Mouse (Mus musculus) left cerebral cortex, adult 11 months (tissue): Measurements from ENCODE around the gene Swt1.
"Not testable (repeated sequence)": the region's sequence is repeated elsewhere in the genome, so short reads cannot be mapped to it uniquely, and the experiment has no call there.

ENCODE experiments used
- DNase-seq: peaks from one replicate; pipeline ENCODE4 v3.0.0; 2022; ENCODE audit warnings: low spot score

Gene Swt1

GRCm38 (mm10) chr1:151366944-151367605, 61.2 kb downstream of the Swt1 start:
- DNase-seq = no peak

DNA sequence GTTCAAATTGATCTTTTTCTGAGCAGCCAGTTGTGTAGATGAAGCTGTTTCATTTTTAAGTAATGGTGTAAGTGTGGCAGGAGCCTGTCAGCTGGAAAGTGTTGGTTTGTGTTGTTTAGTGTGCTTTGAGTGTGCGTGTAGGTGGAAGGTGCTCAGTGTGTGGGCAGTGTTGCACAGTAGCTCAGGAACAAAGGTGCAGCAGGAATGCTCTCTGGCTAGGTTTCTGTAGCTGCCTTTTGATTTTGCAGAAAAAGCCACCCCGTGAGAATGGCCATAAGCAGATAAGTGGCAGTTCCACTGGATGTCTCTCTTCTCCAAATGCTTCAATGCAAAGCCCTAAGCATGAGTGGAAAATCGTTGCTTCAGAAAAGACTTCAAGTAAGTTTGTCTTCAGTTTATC, 68.9 kb downstream of the Swt1 start:
- DNase-seq = no peak

GRCm38 (mm10) chr1:151355994-151356393, 72.3 kb downstream of the Swt1 start:
- no peak for DNase-seq

GRCm38 (mm10) chr1:151352911-151353310, 75.3 kb downstream of the Swt1 start:
- no peak for DNase-seq

- not testable (repeated sequence) for DNase-seq
These were observed 80.0 kb downstream of the Swt1 start for GRCm38 (mm10) chr1:151348293-151348692.

- DNase-seq = no peak
These were observed 81.6 kb downstream of the Swt1 start for GRCm38 (mm10) chr1:151346681-151347127.

DNA sequence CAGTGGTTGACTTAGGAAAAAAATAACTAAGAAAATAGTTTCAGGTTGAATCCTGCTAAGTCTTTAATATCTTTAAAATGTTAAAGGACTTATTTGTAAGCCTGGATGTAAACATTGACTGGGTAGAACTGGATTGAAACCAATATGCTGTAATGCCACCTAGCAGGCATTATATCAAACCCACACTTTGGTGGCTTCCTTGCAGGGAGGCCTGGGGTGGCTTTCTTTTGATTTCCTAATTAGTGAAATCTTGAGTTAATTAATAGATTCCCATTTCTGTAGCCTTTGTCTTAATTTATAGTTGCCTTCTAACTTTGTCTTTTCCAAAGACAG, 82.4 kb downstream of the Swt1 start:
- no peak for DNase-seq

- DNase-seq = peak; percentile 88
These were observed 83.0 kb downstream of the Swt1 start for GRCm38 (mm10) chr1:151345109-151345862.

- peak; percentile 95 for DNase-seq
These were observed 83.8 kb downstream of the Swt1 start, which contains the start of gene Ivns1abp for GRCm38 (mm10) chr1:151344283-151345108. Ivns1abp (plus strand) TSS chr1:151344477.

GRCm38 (mm10) chr1:151343571-151344282, 84.5 kb downstream of the Swt1 start:
- no peak for DNase-seq

DNA sequence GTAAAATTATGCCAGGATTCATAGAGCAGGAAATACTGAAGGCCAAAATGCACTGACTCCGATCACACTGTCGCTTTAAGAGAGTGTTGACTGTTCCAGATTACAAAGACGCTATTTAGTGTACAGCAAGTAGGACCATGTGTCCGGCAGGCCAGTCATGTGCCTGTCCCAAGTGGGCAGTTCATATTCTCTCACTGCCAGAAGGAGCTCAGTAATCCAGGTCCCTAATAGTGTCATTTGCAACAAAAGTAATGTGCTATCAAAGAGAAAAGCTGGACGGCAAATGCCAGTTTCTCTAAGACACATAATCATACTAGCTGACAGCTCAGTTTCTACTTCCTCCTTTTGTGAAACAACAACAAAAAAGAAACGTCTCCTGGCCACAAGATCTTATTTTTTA, 85.3 kb downstream of the Swt1 start:
- DNase-seq = no peak

DNA sequence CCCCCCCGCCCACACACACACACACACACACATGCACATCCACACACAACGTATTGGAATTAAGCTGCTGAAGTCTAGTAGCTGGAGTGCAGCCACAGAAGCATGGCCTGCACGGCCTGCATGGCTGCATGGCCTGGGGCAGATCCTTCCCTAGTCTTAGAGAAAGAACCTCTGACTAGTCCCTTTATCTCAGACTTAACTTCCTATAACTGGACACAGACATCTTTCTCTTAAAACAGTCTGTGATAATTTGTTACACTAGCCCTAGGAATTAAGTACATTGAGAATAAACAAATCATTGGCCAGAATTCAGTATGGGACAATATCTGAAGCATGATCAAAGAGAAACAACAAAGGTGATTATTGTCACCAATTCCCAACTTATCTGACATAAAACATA, 85.9 kb downstream of the Swt1 start:
- DNase-seq = no peak

DNA sequence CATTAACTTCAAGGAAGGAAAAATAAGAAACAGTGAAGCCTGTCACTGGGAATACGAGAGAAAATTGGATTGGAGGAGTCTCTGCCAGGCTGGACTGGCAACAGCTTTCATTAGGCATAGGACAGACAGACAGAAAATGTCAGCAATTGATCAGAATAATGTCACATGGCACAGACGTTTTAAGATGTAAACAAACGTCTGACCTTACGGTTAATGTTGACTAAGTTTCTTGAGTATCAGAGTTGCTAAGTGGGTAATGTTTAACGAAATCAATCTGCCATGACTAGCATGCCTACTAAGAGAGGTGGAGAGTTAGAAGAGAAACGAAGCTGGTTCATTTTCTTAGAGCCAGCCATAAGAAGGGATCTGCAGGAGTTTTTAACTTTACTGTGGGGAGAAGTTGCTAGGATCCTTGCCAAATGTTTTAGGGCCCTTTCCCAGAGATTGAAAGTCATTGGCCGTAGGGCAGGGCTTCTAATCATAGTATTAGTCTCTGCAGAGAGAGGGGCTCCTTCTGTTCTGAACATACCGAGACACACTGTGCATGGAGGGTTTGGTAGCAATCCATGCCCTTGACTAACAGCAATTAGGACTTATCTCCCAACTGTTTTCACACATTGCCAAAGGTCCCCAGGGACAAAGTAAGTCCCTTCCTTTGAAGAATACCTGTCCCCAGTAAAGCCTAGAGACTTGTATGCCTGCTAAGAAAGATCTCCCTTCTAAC, 86.8 kb downstream of the Swt1 start:
- DNase-seq = no peak

DNA sequence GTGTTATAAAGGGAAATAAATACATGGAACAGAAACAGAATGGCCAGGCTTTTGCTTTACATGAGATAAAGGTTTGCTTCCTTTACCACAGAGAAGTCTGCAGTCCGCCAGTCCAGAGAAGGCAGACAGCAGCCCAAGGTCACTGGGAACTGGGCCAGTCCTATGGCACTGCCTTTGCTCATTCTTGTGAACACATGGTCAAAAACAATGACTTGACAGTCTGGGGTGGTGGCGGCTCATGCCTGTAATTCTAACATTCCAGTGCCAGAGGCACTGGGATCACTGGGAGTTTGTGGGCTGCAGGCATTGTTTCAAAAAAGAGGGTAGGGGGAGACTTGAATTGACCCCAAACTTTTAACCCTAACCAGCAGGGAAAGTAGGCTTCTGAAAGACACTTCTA, 89.3 kb downstream of the Swt1 start:
- no peak for DNase-seq

DNA sequence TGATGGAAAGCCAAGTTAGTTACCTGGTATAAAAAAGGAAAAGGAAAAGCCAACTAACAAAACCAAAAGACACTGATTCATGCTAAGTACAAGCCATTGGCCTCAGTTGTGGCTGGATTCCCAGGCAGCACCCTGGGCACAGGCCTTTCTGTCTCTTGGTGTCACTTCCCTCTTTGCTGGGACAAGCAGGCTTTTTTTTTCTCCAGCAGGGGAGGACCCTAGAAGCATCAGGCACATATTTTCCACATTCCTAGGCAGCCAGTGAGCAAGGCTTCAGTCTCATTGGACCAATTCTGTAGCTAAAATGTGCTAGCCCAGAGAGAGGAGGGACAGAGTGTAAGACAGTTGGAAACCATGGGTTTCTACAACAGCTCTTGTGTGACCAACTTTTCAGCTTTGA, 90.0 kb downstream of the Swt1 start:
- DNase-seq = no peak

- DNase-seq = no peak
These were observed 95.4 kb downstream of the Swt1 start for GRCm38 (mm10) chr1:151332819-151333218.

DNA sequence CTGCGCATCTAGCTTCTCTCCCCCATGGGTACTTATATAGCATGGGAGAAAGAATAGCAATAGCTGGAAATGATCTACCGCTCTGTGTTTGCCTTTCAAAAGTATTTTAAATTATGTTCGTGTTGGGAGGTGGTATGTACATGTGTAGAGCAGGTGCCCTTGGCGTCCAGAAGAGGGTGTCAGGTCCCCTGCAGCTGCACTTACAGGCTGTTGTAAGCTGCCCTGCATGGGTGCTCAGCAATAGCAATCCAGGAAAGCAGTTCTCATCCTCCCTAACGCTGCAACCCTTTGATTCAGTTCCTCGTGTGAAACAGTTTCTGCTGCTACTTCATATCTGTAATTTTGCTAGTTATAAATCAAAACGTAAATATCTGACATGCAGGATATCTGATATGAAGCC, 98.7 kb downstream of the Swt1 start:
- no peak for DNase-seq

GRCm38 (mm10) chr1:151328341-151329097, 99.7 kb downstream of the Swt1 start:
- DNase-seq = no peak

DNA sequence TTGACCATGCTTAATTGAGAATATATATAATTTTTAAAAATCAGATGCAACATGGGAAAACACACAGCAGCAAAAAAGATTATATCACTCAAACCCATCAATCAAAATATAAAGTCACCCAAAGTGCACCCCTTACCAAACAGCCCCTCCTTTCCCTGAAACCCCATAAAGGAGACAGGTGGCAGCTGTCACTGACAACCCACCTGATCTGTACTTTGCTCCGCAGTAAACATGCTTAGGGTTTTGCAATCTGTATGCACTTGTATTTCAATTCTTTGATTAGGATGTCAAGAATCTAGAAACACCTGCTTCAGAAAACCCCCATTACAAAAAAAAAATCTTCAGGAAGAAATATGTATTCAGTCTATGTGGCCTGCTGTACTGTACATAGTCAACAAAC, 102.9 kb downstream of the Swt1 start:
- DNase-seq = no peak

GRCm38 (mm10) chr1:151320408-151320807, 107.8 kb downstream of the Swt1 start:
- no peak for DNase-seq

DNA sequence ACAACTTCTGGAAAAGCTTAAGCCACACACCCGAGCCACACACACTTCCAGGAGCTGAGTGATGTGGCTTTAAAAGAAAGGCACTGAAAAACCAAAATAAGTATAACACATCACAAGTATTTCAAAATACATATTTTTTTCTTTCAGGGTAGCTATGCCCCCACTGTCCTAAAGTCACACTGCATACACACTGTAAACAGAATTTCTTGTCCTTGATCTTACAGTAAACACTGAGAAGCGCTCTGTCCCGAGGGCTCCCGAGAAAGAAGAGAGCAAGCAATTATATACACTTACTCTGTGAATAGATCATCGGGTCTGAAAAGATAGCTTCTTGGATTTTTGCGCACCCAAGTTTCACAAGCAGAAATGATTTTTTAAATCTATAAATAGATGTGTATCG, 109.0 kb downstream of the Swt1 start:
- DNase-seq = no peak
